Comparison of ENCODE assay signal across 8 mouse cellular contexts in genomic region chr5:31571023-31571608, GRCm38 (mm10). TPM values are rescaled to one million over a fixed set of nuclear protein-coding genes. Genes with fewer than 3 reads are reported as not detected.
DNase-seq lines count a peak whose midpoint lies in the region; ATAC-seq lines count a peak whose summit lies in the region.

No protein-coding gene starts in this region.

- peak overlapping the region; percentile 40 for H3K4me2 ChIP-seq in embryonic facial prominence, embryonic 15.5 days (replicated peaks)

- peak; percentile 63 for ATAC-seq in embryonic facial prominence, embryonic 15.5 days (ENCODE audit: insufficient number of reproducible peaks, low FRiP score, low TSS enrichment, low read depth)
- ATAC-seq in erythroid progenitor cell, adult 5-6 weeks (replicated peaks; ENCODE audit: low FRiP score, poor library complexity, severe bottlenecking) = no peak

- DNase-seq in 416B (ENCODE audit: low read depth) = peak; percentile 60
- peak; percentile 44 to 51 for DNase-seq in adrenal gland, adult 18-20 months (ENCODE audit: low spot score in 2 of 2)
- DNase-seq in heart, postnatal 36 days = peak; percentile 63 to 69
- DNase-seq in layer of hippocampus, postnatal 36 days = peak; percentile 25 to 38
- DNase-seq in lung, postnatal 14 days = peak; percentile 44
- DNase-seq in right cerebral cortex, postnatal 25 days = peak; percentile 50

- no peaks in the 10 kb centered on the region for H3K9me3 ChIP-seq in embryonic facial prominence, embryonic 15.5 days (replicated peaks)

- H3K36me3 ChIP-seq in embryonic facial prominence, embryonic 15.5 days = no peaks in the 10 kb centered on the region

- H3K27me3 ChIP-seq in embryonic facial prominence, embryonic 15.5 days = no peaks in the 10 kb centered on the region

- intact Hi-C loops in heart, postnatal 36 days (cut with DNase I) = loop anchor here (2.0 to 5.0 kb wide), 2 partner anchors 26 to 246 kb away; partner anchors contain the start of gene Mrpl33

- peak overlapping the region; percentile 26 for H3K4me3 ChIP-seq in embryonic facial prominence, embryonic 15.5 days (replicated peaks)

- peaks cover 17% of the 10 kb centered on the region for H3K4me1 ChIP-seq in embryonic facial prominence, embryonic 15.5 days

- H3K9ac ChIP-seq in embryonic facial prominence, embryonic 15.5 days = 0 out of 2 replicates have a peak overlapping the region, but pooled peaks have one; percentile 4

- WGBS in embryonic facial prominence, embryonic 15.5 days = 7% methylated on average over 20 of the region's 20 CpGs

- peak overlapping the region; percentile 67 for H3K27ac ChIP-seq in embryonic facial prominence, embryonic 15.5 days (replicated peaks)

RNA-seq across cellular contexts. Expression of gene Mrpl33, which starts 25.6 kb away (rescaled TPM):
- total RNA-seq in adrenal gland, adult 18-20 months (2021) = 100 to 1,000 TPM; 265 to 377 TPM
- 283 and 287 TPM in 2 replicates for polyA plus RNA-seq in embryonic facial prominence, embryonic 15.5 days (2015; fragmentation: Nextera tagmentation; extraction: Ambion mirVana)
- 100 to 1,000 TPM; 314 to 335 TPM for total RNA-seq in heart, postnatal 36 days (2021)
- 100 to 1,000 TPM; 101 to 104 TPM for total RNA-seq in layer of hippocampus, postnatal 36 days (2021)
- total RNA-seq in erythroid progenitor cell, adult 5-6 weeks (2015; ENCODE audit: low replicate concordance) = 109 and 117 TPM in 2 replicates
- total RNA-seq in erythroid progenitor cell, adult 5-6 weeks (2017; ENCODE audit: low replicate concordance) = 34.1 and 76.0 TPM in 2 replicates

RNA-seq across cellular contexts. Expression of gene Supt7l, which starts 43.5 kb away (rescaled TPM):
- 10 to 100 TPM; 15.5 to 17.1 TPM for total RNA-seq in adrenal gland, adult 18-20 months (2021)
- polyA plus RNA-seq in embryonic facial prominence, embryonic 15.5 days (2015; fragmentation: Nextera tagmentation; extraction: Ambion mirVana) = 23.7 and 25.2 TPM in 2 replicates
- total RNA-seq in heart, postnatal 36 days (2021) = 10 to 100 TPM; 13.5 to 13.6 TPM
- total RNA-seq in layer of hippocampus, postnatal 36 days (2021) = 10 to 100 TPM; 17.7 to 19.5 TPM
- total RNA-seq in erythroid progenitor cell, adult 5-6 weeks (2015; ENCODE audit: low replicate concordance) = 12.6 TPM in 2 replicates
- total RNA-seq in erythroid progenitor cell, adult 5-6 weeks (2017; ENCODE audit: low replicate concordance) = 5.9 and 14.6 TPM in 2 replicates

RNA-seq across cellular contexts. Expression of gene Slc4a1ap, which starts 44.3 kb away (rescaled TPM):
- 10 to 100 TPM; 23.4 to 31.4 TPM for total RNA-seq in adrenal gland, adult 18-20 months (2021)
- polyA plus RNA-seq in embryonic facial prominence, embryonic 15.5 days (2015; fragmentation: Nextera tagmentation; extraction: Ambion mirVana) = 32.7 and 34.0 TPM in 2 replicates
- total RNA-seq in heart, postnatal 36 days (2021) = 10 to 100 TPM; 19.8 to 22.8 TPM
- total RNA-seq in layer of hippocampus, postnatal 36 days (2021) = 10 to 100 TPM; 55.7 to 57.1 TPM
- total RNA-seq in erythroid progenitor cell, adult 5-6 weeks (2015; ENCODE audit: low replicate concordance) = 17.3 and 39.8 TPM in 2 replicates
- 29.6 and 41.9 TPM in 2 replicates for total RNA-seq in erythroid progenitor cell, adult 5-6 weeks (2017; ENCODE audit: low replicate concordance)
